Mouse (Mus musculus) E14TG2a.4 (cell line): ENCODE data around the gene Zdhhc18.

Experiments used
- CTCF ChIP-seq: conservative IDR thresholded peaks from 2 replicates; pipeline ENCODE4 v1.5.1; 2014; ENCODE audit warnings: low read length
- POU5F1 ChIP-seq: IDR thresholded peaks from 2 replicates; pipeline ENCODE4 v1.6.1; 2014; ENCODE audit warnings: low read length, borderline replicate concordance

DNA sequence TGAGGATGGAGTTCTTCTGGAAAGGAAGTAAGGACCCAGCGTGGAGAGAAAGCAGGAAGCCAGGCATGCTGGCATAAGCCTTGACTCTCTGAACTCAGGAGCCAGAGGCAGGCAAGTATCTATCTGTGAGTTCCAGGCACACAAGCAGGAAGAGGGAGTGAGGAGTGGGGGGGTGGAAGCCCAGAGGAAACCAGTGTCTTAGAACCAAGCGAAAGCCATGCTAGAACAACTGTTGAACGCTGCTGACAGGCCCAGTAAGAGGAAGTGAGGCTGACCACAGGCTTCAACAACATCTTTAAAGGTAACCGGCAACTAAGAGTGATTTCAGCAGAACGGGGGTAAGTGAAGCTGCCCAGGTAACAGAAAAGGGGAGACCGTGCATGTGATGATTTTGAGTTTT is 16.2 kb upstream of the Zdhhc18 start:
- TF ChIP-seq CTCF (no peak), POU5F1 (no peak)
